Mouse (Mus musculus) myocyte (in vitro differentiated cells): ENCODE measurements around the gene Syap1.

Experiments
- E2F4 ChIP-seq: IDR thresholded peaks from one replicate; pipeline ENCODE4 v1.6.1; 2011; ENCODE audit warnings: mild to moderate bottlenecking, control low read depth, moderate library complexity; ENCODE audit not compliant: insufficient read depth
- MAX ChIP-seq: IDR thresholded peaks from one replicate; pipeline ENCODE4 v1.6.1; 2011; ENCODE audit warnings: low read depth, mild to moderate bottlenecking, control low read depth

GRCm38 (mm10) chrX:162901371-162902039 lies 13.3 kb upstream of the Syap1 start:
- no peak for TF ChIP-seq E2F4
- TF ChIP-seq MAX: no peak
